Mouse (Mus musculus) inflammation-experienced regulatory T-cells, adult 6 months (primary cell): Measurements from ENCODE around the gene Gm20388. TPM values are rescaled to one million over a fixed set of nuclear protein-coding genes. Genes with fewer than 3 reads are reported as not detected.
A peak's percentile ranks its signal among the peaks of the same experiment; 100 is the strongest.

Source experiments
- ATAC-seq: one replicate; pipeline ENCODE4 v1.8.0; 2017
- polyA plus RNA-seq, 3 experiments: library from polyadenylated mRNA; unstranded; fragments of 100-300 nt; shearing (Covaris generic); gene quantifications; one replicate each; pipeline ENCODE4 v1.2.1; 2017

Gene Gm20388
- polyA plus RNA-seq, 3 experiments from 2014 or later, result 10.8 to 14.1 (median 11.8) TPM

DNA sequence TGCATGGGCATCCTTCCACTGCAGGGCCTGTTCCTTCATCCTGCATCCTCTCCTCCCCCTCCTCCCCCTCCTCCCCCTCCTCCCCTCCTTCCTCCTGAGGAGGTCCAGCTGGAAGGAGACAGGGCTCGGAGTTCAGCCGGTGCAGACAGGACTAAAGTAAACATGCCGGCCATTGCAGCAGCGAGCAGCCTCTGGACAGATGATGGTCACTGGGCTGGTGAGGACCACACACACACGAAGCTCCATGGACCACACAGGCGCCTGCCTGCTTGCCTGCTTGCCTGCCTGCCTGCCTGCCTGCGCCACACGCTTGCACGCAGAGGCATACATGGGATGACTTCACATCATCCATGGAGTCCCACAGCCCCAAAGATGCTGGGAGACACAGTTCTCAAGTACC lies 1026.8 kb downstream of the Gm20388 start:
- ATAC-seq, result no peak

DNA sequence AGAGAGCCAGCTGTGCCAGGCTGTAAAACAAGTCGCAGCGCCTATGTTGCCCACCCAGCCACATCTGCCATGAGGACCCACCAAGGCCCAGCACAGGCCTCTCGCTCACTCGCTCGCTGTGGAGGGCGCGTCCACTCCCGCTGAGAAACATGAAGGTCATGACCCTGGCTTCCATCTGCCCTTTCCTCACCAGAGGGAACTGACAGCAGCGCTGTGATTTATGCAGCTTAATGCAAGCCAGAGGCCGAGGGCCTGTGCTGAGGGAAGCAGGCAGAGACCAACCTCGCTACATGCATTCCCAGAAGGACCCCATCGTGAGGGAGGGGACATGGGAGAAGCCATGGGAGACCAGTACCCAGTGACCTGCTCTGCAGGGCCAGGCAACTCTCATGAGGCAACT lies 1029.6 kb downstream of the Gm20388 start:
- no peak for ATAC-seq

GRCm38 (mm10) chr8:120947240-120947639 lies 1036.6 kb downstream of the Gm20388 start:
- no peak for ATAC-seq

DNA sequence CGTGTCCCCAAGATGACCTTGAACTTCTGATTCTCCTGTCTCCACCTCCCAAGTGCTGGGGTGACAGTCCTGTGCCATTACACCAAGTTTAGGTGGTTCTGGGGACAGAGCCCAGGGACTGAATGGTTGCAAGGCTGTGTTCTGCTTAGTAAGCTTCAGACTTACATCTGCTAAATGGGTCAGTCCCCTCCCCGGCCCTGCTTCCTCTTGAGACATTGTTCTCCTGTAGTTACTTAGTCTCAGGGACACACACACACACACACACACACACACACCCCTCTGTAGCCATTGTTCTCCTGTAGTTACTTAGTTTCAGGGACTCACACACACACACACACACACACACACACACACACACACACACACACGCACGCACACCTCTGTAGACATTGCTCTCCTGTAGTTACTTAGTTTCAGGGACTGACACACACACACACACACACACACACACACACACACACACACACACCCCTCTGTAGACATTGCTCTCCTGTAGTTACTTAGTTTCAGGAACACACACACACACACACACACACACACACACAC lies 1037.5 kb downstream of the Gm20388 start:
- ATAC-seq, result no peak

DNA sequence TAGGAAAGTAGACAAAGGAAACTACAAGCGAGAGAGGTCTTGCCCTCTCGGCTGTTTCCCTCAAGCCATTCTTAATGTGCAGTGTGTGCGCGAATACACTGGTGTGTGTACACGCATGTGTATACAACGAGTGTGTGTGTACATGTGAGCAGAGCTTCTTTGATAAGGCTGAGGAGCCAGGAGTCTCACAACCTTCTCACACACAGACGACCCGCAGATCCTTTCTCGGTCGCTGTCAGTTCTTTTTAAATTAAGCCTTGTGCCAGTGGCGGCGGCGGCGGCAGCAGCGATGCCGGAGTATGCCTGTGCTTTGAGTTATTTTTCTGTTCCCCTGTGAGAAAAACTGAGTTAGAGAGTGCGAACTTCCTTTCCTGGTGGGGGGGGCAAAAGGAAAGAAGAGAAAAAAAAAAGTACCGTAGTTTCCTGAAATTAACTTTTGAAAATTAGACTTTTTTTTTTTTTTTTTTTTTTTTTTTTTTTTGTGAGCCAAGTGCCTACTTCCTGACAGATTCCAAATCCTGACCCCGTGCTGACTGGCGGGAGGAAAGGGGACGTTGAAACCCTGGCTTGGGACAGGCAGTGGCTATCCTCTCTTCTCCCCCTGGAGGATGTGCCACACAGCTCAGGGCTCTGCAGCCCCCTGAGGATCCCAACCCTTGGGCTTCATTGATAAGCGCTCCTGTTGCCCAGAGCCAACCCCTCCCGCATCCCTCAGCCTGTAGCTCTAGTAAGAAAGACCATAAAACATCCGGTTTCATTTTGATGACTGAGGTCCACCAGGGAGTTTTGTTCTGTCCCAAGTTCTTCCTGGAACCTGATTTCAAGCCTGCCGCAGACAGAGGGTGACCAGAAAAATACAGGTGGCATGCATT lies 1038.2 kb downstream of the Gm20388 start:
- no peak for ATAC-seq

GRCm38 (mm10) chr8:120950674-120951218 lies 1040.1 kb downstream of the Gm20388 start:
- ATAC-seq, result no peak

- ATAC-seq, result no peak
Measured at GRCm38 (mm10) chr8:120959470-120959891, 1048.8 kb downstream of the Gm20388 start.

DNA sequence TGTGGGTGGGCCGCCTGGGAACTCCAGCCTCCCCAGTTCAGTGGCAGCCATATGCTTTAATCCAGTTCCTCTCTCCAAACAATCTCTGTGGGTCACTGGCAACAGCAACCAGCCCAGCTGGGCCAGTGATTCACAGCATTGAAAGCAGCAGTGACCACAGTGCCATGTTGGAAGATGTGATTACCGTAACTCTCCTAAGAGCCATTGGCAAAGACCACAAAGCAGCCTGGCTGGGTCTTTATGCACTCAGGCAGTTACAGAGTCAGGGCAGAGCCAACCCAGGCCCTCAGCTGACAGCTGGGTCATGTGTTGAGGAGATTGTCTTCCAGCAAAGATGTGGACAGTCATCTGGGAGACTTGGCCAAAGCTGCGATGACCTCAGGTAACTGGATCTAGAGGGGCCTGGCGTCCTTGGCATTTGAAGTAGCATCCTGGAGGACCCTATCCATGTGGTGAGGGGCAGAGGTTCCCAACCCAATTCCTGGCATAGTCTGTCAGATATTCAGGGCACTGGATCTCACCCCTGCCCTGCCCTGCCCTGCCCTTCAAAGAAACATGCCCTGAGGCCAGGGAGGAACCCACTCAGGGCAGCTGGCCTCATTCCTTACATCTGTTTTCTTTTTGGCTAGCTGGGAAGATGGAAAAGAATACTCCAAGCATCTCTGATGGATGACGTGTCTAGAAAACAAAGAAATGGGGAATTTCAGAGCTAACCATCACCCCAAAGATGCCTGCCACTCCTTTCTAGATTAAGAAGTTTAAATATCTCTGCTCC lies 1052.2 kb downstream of the Gm20388 start:
- no peak for ATAC-seq

- ATAC-seq, result no peak
Measured at GRCm38 (mm10) chr8:120966557-120966956, 1055.9 kb downstream of the Gm20388 start.

GRCm38 (mm10) chr8:120968308-120968707 lies 1057.7 kb downstream of the Gm20388 start:
- no peak for ATAC-seq

DNA sequence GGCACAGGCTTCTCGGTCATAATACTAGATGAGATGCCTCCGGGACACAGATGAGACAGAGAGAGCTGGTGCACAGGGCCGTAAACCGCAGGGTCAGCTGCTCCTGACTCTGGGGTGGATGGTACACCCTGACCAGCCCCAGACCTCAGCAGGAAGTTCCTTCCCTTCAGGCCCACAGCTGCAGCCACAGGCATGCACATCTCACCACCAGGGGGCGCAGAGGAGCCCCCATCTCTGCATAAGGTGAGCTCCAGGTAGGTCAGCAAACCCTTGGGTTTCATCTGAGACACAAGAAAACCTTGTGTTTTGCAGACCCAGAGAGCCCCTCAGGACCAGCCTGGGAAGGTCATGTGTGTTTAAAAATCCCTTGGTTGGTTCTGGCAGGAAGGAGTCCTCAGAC lies 1059.7 kb downstream of the Gm20388 start:
- no peak for ATAC-seq

DNA sequence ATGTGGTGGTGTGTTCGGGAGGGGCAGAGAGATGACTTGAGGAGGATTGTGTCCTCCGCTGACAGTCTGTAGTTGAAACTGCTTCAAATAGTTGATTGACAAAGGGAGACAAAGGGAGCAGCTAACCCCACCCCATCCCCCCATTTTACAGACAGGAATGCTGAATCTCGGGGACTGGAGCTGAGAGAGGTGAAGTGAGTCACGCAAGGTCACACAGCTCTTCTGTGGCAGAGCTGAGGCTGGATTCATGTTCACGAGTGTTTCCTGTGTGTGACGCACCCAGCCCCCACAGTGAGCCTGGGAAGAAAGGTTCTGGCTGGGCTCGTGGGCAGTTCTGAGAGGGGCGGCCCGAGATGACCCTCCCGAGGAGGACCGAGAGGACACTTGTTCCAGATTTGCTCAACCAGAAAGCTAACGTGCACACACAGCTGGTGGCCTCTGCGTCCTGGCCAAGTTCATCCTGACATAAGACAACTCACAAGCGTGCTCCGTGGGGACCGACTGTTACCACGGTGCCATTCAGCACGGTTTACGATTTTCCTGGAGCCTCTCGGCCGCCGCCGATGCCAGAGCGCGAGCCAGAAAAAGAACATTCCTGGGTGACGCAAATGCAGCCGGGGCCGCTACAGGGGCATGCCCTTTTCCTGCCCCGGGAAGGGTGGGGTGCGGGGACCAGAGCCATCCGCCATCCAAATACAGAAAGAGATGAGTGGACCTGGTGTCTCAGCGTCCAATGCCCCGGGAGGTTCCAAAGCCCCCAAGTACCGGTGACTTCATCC lies 1061.2 kb downstream of the Gm20388 start:
- ATAC-seq, result no peak

DNA sequence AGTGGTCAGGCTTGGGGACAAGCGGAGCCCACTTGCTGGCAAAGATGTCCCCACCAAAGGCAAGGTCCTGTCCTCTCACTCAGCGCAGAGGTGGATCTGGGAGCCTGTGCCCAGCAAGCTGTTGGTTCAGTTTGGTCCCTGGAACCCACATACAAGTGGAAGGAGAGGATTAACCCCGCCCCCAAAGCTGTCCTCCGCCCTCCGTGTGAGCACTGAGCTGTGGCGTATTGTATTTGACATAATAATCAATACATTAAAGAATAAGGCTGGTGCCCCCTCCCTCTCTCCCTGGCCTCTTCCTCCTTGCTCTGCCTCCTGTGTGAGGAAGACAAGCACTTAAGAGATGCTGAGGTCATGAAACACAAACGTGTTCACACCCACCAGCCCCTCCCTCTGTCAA lies 1062.4 kb downstream of the Gm20388 start:
- ATAC-seq, result no peak

DNA sequence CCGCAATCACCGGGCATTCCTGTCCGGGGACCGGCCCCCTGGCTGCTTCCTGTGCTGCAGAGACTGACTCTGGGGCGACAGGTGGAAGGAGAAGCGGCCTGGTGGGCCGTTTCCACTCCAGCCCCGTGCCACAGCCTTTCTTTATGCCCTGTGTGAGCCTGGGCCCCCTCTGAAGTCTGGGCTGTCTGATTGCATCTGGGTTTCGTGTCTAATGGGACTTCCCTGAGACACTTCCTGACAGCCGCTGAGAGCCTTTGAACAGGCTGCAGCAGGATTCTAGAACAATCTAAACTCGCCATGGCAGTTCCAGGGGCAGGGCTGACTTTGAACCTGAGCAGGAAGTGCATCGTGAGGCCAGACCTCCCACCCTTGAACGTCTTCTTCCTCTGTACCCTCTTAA lies 1066.5 kb downstream of the Gm20388 start:
- peak; percentile 70 for ATAC-seq

- no peak for ATAC-seq
Measured at GRCm38 (mm10) chr8:120979210-120979609, 1068.6 kb downstream of the Gm20388 start.

GRCm38 (mm10) chr8:120980948-120981347 lies 1070.3 kb downstream of the Gm20388 start:
- no peak for ATAC-seq

- ATAC-seq, result no peak
Measured at GRCm38 (mm10) chr8:120984888-120985287, 1074.2 kb downstream of the Gm20388 start.

DNA sequence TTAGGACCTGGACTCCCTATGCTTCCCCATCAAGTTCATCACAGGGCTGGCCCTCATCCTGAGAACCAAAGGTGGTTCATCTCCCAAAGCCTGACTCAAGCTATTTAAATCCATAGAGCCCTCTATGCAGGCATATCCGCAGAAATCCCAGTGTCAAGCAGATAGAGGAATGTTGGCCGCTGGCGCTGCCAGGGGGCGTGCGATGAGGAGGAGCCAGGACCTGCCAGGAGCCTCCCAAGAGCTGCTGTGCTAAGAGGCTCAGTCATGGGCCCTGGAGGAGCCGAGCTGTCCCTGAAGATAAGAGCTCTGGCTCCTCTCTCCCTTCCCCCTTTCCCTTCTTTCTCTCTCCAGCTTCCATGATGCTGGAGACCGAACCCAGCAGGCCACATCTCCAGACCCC lies 1075.4 kb downstream of the Gm20388 start:
- no peak for ATAC-seq

GRCm38 (mm10) chr8:120993738-120994137 lies 1083.1 kb downstream of the Gm20388 start:
- ATAC-seq, result no peak

GRCm38 (mm10) chr8:120995424-120995823 lies 1084.8 kb downstream of the Gm20388 start:
- ATAC-seq, result no peak

DNA sequence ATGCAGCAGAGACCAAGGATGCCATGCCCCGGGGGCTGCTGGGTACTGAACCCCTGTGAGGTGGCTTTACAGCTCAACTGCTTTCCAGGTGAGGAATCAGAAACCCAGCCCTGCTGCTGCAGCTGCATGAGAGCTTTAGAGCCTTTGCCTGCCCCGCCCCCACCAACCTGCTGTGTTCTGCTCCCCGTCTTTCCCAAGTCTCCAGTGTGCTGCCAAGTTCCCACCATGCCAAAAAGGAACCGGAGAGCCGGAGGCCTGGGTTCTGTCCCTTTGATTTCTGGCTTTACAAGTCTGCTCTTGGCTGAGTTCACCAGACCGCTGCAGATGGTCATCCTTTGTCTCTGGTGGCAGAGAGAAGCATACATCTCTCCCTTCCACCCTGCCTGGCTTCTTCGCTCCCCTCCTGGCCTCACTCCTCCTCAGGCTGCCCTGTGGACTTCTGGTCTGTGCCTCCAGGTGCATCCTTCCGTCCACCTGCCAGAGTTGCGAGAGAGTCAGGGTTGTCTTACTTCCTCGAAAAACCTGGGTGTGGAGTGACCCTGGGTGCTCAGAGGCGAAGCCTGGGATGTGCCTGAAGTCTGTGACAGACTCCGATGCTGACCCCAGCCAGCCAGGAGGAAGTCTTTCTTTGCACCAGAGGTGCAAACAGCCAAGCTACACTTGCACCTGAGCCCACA lies 1086.4 kb downstream of the Gm20388 start:
- no peak for ATAC-seq

DNA sequence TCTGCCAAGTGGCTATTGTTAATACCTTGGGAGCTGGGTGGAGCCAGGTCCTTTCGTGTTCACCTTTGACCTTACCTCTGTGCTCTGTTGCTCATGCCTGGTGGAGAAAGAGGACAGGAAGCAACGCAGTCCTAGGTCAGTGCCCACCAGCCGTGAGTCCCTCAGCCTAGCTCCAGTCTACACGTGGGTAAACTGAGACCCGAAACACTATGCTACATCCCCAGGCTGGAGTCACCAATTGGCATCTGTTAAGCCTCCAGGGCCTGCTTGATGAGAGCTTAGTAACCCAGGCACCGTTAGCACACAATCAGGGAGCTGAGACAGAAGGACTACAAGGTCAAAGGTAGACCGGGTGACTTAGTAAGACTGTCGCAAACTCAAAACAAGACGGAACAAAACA lies 1087.3 kb downstream of the Gm20388 start:
- ATAC-seq, result no peak
